Mouse (Mus musculus): ENCODE data around the gene Sash1. TPM values are rescaled to one million over a fixed set of nuclear protein-coding genes. Genes with fewer than 3 reads are reported as not detected.

Sash1 gene
- polyA plus RNA-seq, 1 experiment from 2014 or later, result 0.92 TPM

GRCm38 (mm10) chr10:8765922-8766522 is 119.8 kb downstream of the Sash1 start:
- H3K4me2 ChIP-seq (ENCODE audit: low read depth, low read length), result no peak overlapping the region
- no peaks in the 10 kb centered on the region for H3K9me3 ChIP-seq (replicated peaks; ENCODE audit: control insufficient read depth, low read length)
- H3K27ac ChIP-seq (ENCODE audit: low read length), result no peak overlapping the region
- peaks cover 2% of the 10 kb centered on the region; the same call in 1 of the 2 replicates for H3K36me3 ChIP-seq (ENCODE audit: control insufficient read depth, insufficient read depth)
- WGBS (ENCODE audit: insufficient replicate concordance), result 45% methylated on average over 10 of the region's 10 CpGs
- no peaks in the 10 kb centered on the region for H3K4me1 ChIP-seq (ENCODE audit: control insufficient read depth, low read depth, low read length)
- no peak overlapping the region for H3K4me3 ChIP-seq (ENCODE audit: low read depth, low read length)
- ATAC-seq (ENCODE audit: low read depth), result no peak
- H3K27me3 ChIP-seq (ENCODE audit: control insufficient read depth, insufficient read depth, low read depth, low read length), result no peaks in the 10 kb centered on the region
- H3K9ac ChIP-seq (ENCODE audit: low read depth, low read length), result no peak overlapping the region

DNA sequence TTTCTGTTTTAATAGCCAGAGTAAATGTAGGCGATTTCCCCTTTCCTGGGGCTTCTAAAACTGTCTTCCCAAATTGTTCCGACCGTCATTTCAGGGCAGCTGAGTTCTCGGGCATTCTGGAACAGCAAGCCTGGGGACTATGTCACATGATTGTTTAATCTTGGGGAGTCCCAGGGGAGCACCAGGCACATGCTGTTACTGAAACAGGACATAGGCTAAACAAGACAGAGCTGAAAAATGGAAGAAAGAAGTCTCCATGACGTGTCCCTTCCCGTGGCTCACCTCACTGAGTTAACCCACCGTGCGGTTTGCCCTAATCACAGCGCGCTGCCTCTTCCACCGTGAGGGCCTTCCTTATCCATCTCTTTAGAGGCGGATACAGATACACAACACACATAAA is 123.1 kb downstream of the Sash1 start:
- no peak overlapping the region for H3K9ac ChIP-seq (ENCODE audit: low read depth, low read length)
- no peaks in the 10 kb centered on the region for H3K27me3 ChIP-seq (ENCODE audit: control insufficient read depth, insufficient read depth, low read depth, low read length)
- no peak overlapping the region for H3K4me3 ChIP-seq (ENCODE audit: low read depth, low read length)
- WGBS (ENCODE audit: insufficient replicate concordance), result 72% methylated on average over 12 of the region's 12 CpGs
- no peak for ATAC-seq (ENCODE audit: low read depth)
- H3K27ac ChIP-seq (ENCODE audit: low read length), result no peak overlapping the region
- H3K4me1 ChIP-seq (ENCODE audit: control insufficient read depth, low read depth, low read length), result no peaks in the 10 kb centered on the region
- H3K36me3 ChIP-seq (ENCODE audit: control insufficient read depth, insufficient read depth), result no peaks in the 10 kb centered on the region
- no peaks in the 10 kb centered on the region for H3K9me3 ChIP-seq (replicated peaks; ENCODE audit: control insufficient read depth, low read length)
- no peak overlapping the region for H3K4me2 ChIP-seq (ENCODE audit: low read depth, low read length)

DNA sequence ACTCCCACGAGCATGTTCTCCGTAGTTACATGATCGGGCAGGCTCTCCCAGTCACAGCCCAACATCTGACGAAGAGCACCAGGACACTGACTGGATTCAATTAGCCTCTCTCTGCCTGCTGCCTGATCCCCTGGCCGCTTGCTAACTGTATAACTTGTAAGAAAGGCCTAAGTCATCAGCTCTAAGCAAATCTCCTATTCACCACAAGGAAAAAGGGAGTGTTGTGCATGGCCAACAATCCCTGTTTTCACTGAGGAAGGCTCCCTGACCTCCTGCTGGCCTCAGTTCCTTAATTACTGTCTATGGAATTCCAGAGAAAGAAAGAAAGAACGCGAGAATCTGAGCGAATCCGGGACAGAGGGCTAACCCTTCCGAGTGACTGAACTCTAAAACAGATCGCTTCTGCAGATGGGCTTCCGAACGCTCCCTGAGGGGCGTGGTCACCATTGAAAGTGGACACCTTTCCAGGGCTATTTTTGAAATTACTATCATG is 123.6 kb downstream of the Sash1 start:
- Histone ChIP-seq H3K27ac (ENCODE audit: low read length) (no peak overlapping the region; the same call in 1 of the 2 replicates), H3K36me3 (ENCODE audit: control insufficient read depth, insufficient read depth) (no peaks in the 10 kb centered on the region), H3K4me2 (ENCODE audit: low read depth, low read length) (no peak overlapping the region), H3K27me3 (ENCODE audit: control insufficient read depth, insufficient read depth, low read depth, low read length) (no peaks in the 10 kb centered on the region), H3K9me3 (replicated peaks; ENCODE audit: control insufficient read depth, low read length) (no peaks in the 10 kb centered on the region), H3K4me1 (ENCODE audit: control insufficient read depth, low read depth, low read length) (no peaks in the 10 kb centered on the region), H3K9ac (ENCODE audit: low read depth, low read length) (no peak overlapping the region), H3K4me3 (ENCODE audit: low read depth, low read length) (no peak overlapping the region)
- no peak for ATAC-seq (ENCODE audit: low read depth)
- 62% methylated on average over 14 of the region's 14 CpGs for WGBS (ENCODE audit: insufficient replicate concordance)

DNA sequence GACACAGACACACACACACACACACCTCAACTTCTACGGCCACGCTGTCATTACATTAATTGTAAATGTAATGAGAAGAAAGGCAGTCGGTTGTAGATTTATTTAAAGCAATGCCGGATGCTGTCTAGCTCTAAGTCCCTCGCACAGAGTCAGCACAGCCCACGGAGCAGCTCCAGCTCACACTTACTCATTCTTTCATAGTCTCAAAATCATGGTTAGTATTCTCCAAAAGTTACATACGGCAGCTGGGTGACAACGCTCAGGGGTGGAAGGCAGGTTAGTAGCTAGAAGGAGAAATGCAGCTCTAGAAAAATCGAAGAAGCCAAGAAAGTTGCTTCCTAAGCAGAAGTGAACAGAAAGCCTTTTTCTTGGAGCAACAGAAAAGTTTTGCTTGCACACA is 124.2 kb downstream of the Sash1 start:
- no peak overlapping the region for H3K4me2 ChIP-seq (ENCODE audit: low read depth, low read length)
- no peaks in the 10 kb centered on the region for H3K36me3 ChIP-seq (ENCODE audit: control insufficient read depth, insufficient read depth)
- no peak overlapping the region for H3K9ac ChIP-seq (ENCODE audit: low read depth, low read length)
- no peaks in the 10 kb centered on the region for H3K9me3 ChIP-seq (replicated peaks; ENCODE audit: control insufficient read depth, low read length)
- no peak for ATAC-seq (ENCODE audit: low read depth)
- H3K27ac ChIP-seq (ENCODE audit: low read length), result no peak overlapping the region
- 71% methylated on average over 9 of the region's 9 CpGs for WGBS (ENCODE audit: insufficient replicate concordance)
- no peaks in the 10 kb centered on the region for H3K27me3 ChIP-seq (ENCODE audit: control insufficient read depth, insufficient read depth, low read depth, low read length)
- H3K4me1 ChIP-seq (ENCODE audit: control insufficient read depth, low read depth, low read length), result no peaks in the 10 kb centered on the region
- no peak overlapping the region for H3K4me3 ChIP-seq (ENCODE audit: low read depth, low read length)

DNA sequence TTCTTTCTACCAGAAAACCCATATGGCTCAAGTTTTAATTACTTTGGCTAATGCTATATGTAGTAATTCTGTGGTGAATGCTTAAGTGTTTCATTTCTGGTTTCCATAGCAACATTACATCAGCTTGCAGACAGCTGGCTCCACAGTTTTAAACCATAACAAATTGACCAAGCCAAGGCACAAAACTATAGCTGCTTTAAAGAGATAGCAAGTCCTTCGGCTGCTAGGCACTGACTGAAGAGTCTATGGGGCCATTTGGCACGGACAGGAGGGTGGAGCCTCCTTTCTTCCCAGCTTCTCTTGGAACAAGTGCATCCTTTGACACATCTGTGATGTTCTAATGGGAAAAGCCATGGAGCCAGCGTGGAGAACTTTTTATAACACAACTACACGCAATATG is 125.3 kb downstream of the Sash1 start:
- Histone ChIP-seq H3K4me2 (ENCODE audit: low read depth, low read length) (no peak overlapping the region), H3K4me3 (ENCODE audit: low read depth, low read length) (no peak overlapping the region), H3K27me3 (ENCODE audit: control insufficient read depth, insufficient read depth, low read depth, low read length) (no peaks in the 10 kb centered on the region), H3K9ac (ENCODE audit: low read depth, low read length) (no peak overlapping the region), H3K4me1 (ENCODE audit: control insufficient read depth, low read depth, low read length) (no peaks in the 10 kb centered on the region), H3K9me3 (replicated peaks; ENCODE audit: control insufficient read depth, low read length) (no peaks in the 10 kb centered on the region), H3K36me3 (ENCODE audit: control insufficient read depth, insufficient read depth) (no peaks in the 10 kb centered on the region), H3K27ac (ENCODE audit: low read length) (no peak overlapping the region)
- no peak for ATAC-seq (ENCODE audit: low read depth)
- WGBS (ENCODE audit: insufficient replicate concordance), result 40% methylated on average over 4 of the region's 4 CpGs

DNA sequence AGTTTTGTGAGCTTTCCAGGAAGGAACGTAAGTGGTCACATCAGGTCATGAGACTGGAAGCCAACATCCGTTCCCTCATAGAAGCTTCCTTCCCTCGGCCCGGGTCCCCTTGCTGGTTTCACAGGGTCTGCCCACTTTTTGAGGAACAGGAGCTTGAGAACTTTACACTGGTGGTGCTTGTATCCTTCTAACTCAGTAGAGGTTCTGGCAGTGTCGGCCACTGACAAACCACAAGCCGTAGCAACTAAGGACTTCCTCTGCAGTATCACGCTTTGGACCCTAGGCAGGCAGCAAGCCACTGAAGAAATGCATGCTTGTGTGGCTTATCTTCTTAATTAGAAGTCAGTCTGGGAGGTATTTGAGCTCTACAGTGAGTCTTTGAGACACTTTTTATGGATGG is 126.6 kb downstream of the Sash1 start:
- 24% methylated on average over 7 of the region's 7 CpGs for WGBS (ENCODE audit: insufficient replicate concordance)
- Histone ChIP-seq H3K4me1 (ENCODE audit: control insufficient read depth, low read depth, low read length) (no peaks in the 10 kb centered on the region), H3K27me3 (ENCODE audit: control insufficient read depth, insufficient read depth, low read depth, low read length) (no peaks in the 10 kb centered on the region), H3K4me2 (ENCODE audit: low read depth, low read length) (no peak overlapping the region), H3K9me3 (replicated peaks; ENCODE audit: control insufficient read depth, low read length) (no peaks in the 10 kb centered on the region), H3K4me3 (ENCODE audit: low read depth, low read length) (no peak overlapping the region), H3K36me3 (ENCODE audit: control insufficient read depth, insufficient read depth) (no peaks in the 10 kb centered on the region), H3K27ac (ENCODE audit: low read length) (no peak overlapping the region), H3K9ac (ENCODE audit: low read depth, low read length) (no peak overlapping the region)
- ATAC-seq (ENCODE audit: low read depth), result no peak

DNA sequence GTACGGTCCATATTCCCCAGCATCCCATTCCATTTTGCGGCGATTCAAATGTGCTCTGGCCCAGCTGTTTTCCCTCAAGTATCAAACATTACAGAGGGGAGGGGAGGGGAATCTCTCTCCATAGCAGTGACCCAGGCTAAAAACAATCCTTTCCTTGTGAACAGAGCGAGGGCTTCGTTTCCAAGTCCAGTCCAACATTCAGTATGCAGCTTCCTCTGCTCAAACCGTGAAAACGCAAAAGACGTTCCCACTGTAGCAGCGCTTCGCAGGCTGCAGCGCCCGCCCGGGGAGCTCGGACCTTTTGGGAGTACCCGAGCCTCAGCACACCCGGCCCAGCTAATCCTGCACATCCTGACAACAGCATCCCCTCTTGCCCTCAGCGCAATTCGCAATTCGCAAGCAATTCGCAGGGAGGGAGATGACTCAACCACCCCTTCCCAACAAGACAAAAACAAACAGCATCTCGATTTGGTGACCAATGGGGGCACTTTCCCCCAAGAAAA is 128.4 kb downstream of the Sash1 start:
- 71% methylated on average over 21 of the region's 21 CpGs for WGBS (ENCODE audit: insufficient replicate concordance)
- H3K9ac ChIP-seq (ENCODE audit: low read depth, low read length), result no peak overlapping the region
- H3K4me2 ChIP-seq (ENCODE audit: low read depth, low read length), result no peak overlapping the region
- H3K36me3 ChIP-seq (ENCODE audit: control insufficient read depth, insufficient read depth), result no peaks in the 10 kb centered on the region
- no peaks in the 10 kb centered on the region for H3K27me3 ChIP-seq (ENCODE audit: control insufficient read depth, insufficient read depth, low read depth, low read length)
- ATAC-seq (ENCODE audit: low read depth), result no peak
- no peaks in the 10 kb centered on the region for H3K9me3 ChIP-seq (replicated peaks; ENCODE audit: control insufficient read depth, low read length)
- H3K27ac ChIP-seq (ENCODE audit: low read length), result no peak overlapping the region
- no peak overlapping the region for H3K4me3 ChIP-seq (ENCODE audit: low read depth, low read length)
- H3K4me1 ChIP-seq (ENCODE audit: control insufficient read depth, low read depth, low read length), result no peaks in the 10 kb centered on the region

- H3K9me3 ChIP-seq (replicated peaks; ENCODE audit: control insufficient read depth, low read length), result no peaks in the 10 kb centered on the region
- no peak overlapping the region for H3K9ac ChIP-seq (ENCODE audit: low read depth, low read length)
- no peaks in the 10 kb centered on the region for H3K4me1 ChIP-seq (ENCODE audit: control insufficient read depth, low read depth, low read length)
- H3K27me3 ChIP-seq (ENCODE audit: control insufficient read depth, insufficient read depth, low read depth, low read length), result no peaks in the 10 kb centered on the region
- H3K27ac ChIP-seq (ENCODE audit: low read length), result no peak overlapping the region
- H3K36me3 ChIP-seq (ENCODE audit: control insufficient read depth, insufficient read depth), result no peaks in the 10 kb centered on the region
- H3K4me2 ChIP-seq (ENCODE audit: low read depth, low read length), result no peak overlapping the region
- WGBS (ENCODE audit: insufficient replicate concordance), result 63% methylated on average over 11 of the region's 11 CpGs
- no peak for ATAC-seq (ENCODE audit: low read depth)
- H3K4me3 ChIP-seq (ENCODE audit: low read depth, low read length), result no peak overlapping the region
These were observed 129.1 kb downstream of the Sash1 start for GRCm38 (mm10) chr10:8756604-8757354.

DNA sequence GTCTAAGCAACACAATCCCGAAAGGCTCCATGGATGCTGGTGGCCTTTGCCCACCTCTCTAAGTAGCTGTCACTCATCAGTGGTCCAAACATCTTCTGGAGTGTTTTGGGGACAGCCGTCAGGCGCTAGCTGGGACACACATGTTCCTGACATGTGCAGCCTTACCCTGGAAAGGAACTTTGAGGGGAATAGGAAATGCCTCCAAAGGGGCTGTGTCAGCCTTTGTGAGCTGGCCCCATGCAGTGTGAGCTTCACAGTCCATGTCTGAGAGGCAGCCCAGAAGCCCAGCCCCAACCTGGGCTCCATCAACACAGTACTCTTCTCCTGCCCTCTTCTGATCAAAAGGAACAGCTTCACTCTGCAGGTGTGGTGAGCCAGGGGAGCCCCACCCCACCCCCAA is 132.5 kb downstream of the Sash1 start:
- no peaks in the 10 kb centered on the region for H3K9me3 ChIP-seq (replicated peaks; ENCODE audit: control insufficient read depth, low read length)
- H3K27ac ChIP-seq (ENCODE audit: low read length), result no peak overlapping the region
- no peak overlapping the region for H3K4me3 ChIP-seq (ENCODE audit: low read depth, low read length)
- 70% methylated on average over 3 of the region's 3 CpGs for WGBS (ENCODE audit: insufficient replicate concordance)
- no peaks in the 10 kb centered on the region for H3K4me1 ChIP-seq (ENCODE audit: control insufficient read depth, low read depth, low read length)
- H3K4me2 ChIP-seq (ENCODE audit: low read depth, low read length), result no peak overlapping the region
- no peak for ATAC-seq (ENCODE audit: low read depth)
- H3K36me3 ChIP-seq (ENCODE audit: control insufficient read depth, insufficient read depth), result no peaks in the 10 kb centered on the region
- no peaks in the 10 kb centered on the region for H3K27me3 ChIP-seq (ENCODE audit: control insufficient read depth, insufficient read depth, low read depth, low read length)
- H3K9ac ChIP-seq (ENCODE audit: low read depth, low read length), result no peak overlapping the region
